Comparison of ENCODE assay signal across 19 mouse cellular contexts in genomic region chr9:43939336-43939735, GRCm38 (mm10).
DNase-seq lines count a peak whose midpoint lies in the region; ATAC-seq and TF ChIP-seq lines count a peak whose summit lies in the region.
"Had no signal": no experiment of that assay in that cellular context is flagged by ENCODE, and none has a peak within 500 bp of the region (broad histone marks: within the 10 kb centered on the region; RNA-seq: fewer than 3 reads in every experiment).

No protein-coding gene starts in this region.

- H3K9ac ChIP-seq in forebrain, embryonic 15.5 days (replicated peaks), result no peak overlapping the region
- H3K9ac ChIP-seq in forebrain, embryonic 16.5 days (replicated peaks; ENCODE audit: low read depth, low read length), result no peak overlapping the region
- H3K9ac ChIP-seq in hindbrain, postnatal 0 days (replicated peaks; ENCODE audit: low read length), result no peak overlapping the region
- H3K9ac ChIP-seq: embryonic facial prominence, embryonic 12.5 days had no signal

- no peak for TF ChIP-seq POLR2A in brain, embryonic 14.5 days (IDR thresholded peaks at IDR 0.05; ENCODE audit: borderline replicate concordance, extremely low read depth, insufficient read depth, insufficient read length, poor library complexity, severe bottlenecking)

- WGBS in forebrain, embryonic 15.5 days, result 15% methylated on average over 11 of the region's 11 CpGs
- 16% methylated on average over 11 of the region's 11 CpGs for WGBS in forebrain, embryonic 16.5 days
- 40% methylated on average over 11 of the region's 11 CpGs for WGBS in hindbrain, postnatal 0 days
- WGBS in hindbrain, embryonic 10.5 days, result 85% methylated on average over 11 of the region's 11 CpGs

- peak overlapping the region; percentile 49; the same call in 1 of the 2 replicates for H3K27ac ChIP-seq in forebrain, embryonic 15.5 days (replicated peaks)
- no peak overlapping the region for H3K27ac ChIP-seq in forebrain, embryonic 16.5 days (ENCODE audit: low read length)
- no peak overlapping the region for H3K27ac ChIP-seq in hindbrain, postnatal 0 days
- H3K27ac ChIP-seq in hindbrain, embryonic 10.5 days, result no peak overlapping the region
- H3K27ac ChIP-seq: embryonic facial prominence, embryonic 12.5 days; heart, embryonic 10.5 days had no signal

- peak; percentile 49 for DNase-seq in hindbrain, postnatal 0 days (ENCODE audit: low spot score)
- DNase-seq in hindbrain, embryonic 10.5 days (ENCODE audit: low spot score), result no peak
- DNase-seq in MN1 (ENCODE audit: low spot score), result peak; percentile 37
- DNase-seq in brain, embryonic 14.5 days (ENCODE audit: low read depth), result peak; percentile 88
- DNase-seq: adrenal gland, postnatal 10 days; cerebellum, adult 11-12 months; cerebellum, adult 9-10 months; cerebellum, postnatal 25 days; gastrocnemius, postnatal 10 days; heart, adult 18-20 months; heart, postnatal 10 days; heart, postnatal 4 days; kidney, adult 8-10 months had no signal

- no peak for ATAC-seq in forebrain, embryonic 15.5 days (replicated peaks)
- ATAC-seq in forebrain, embryonic 16.5 days, result no peak
- ATAC-seq in hindbrain, postnatal 0 days, result no peak
- ATAC-seq: inflammation-experienced regulatory T-cells, adult 6 months; intestine, postnatal 0 days had no signal

- TF ChIP-seq CTCF in hindbrain, postnatal 0 days (IDR thresholded peaks at IDR 0.05; ENCODE audit: low read depth), result no peak
- TF ChIP-seq CTCF in brain, embryonic 14.5 days (IDR thresholded peaks at IDR 0.05; ENCODE audit: borderline replicate concordance, extremely low read depth, insufficient read depth, insufficient read length), result no peak

- H3K4me1 ChIP-seq in forebrain, embryonic 15.5 days, result peaks cover 35% of the 10 kb centered on the region
- H3K4me1 ChIP-seq in forebrain, embryonic 16.5 days (replicated peaks; ENCODE audit: control insufficient read depth, insufficient read depth, low read length), result peaks cover 25% of the 10 kb centered on the region
- H3K4me1 ChIP-seq in hindbrain, postnatal 0 days (ENCODE audit: insufficient read depth, low read length), result peaks cover 2% of the 10 kb centered on the region; the same call in 1 of the 2 replicates
- peaks cover 16% of the 10 kb centered on the region for H3K4me1 ChIP-seq in hindbrain, embryonic 10.5 days (replicated peaks)
- H3K4me1 ChIP-seq: embryonic facial prominence, embryonic 12.5 days had no signal

- H3K27me3 ChIP-seq in forebrain, embryonic 15.5 days, result no peaks in the 10 kb centered on the region
- H3K27me3 ChIP-seq in forebrain, embryonic 16.5 days (replicated peaks; ENCODE audit: control insufficient read depth, insufficient read depth, low read length), result no peaks in the 10 kb centered on the region
- H3K27me3 ChIP-seq in hindbrain, postnatal 0 days (ENCODE audit: insufficient read depth, low read length), result peaks cover 12% of the 10 kb centered on the region; the same call in 1 of the 2 replicates
- peaks cover 16% of the 10 kb centered on the region for H3K27me3 ChIP-seq in hindbrain, embryonic 10.5 days (ENCODE audit: insufficient read depth, poor library complexity, severe bottlenecking)

- no peak overlapping the region for H3K4me2 ChIP-seq in forebrain, embryonic 15.5 days (replicated peaks)
- H3K4me2 ChIP-seq in forebrain, embryonic 16.5 days (ENCODE audit: low read length), result no peak overlapping the region
- H3K4me2 ChIP-seq in hindbrain, postnatal 0 days (ENCODE audit: low read depth, low read length), result no peak overlapping the region
- H3K4me2 ChIP-seq: embryonic facial prominence, embryonic 12.5 days had no signal

- H3K36me3 ChIP-seq in forebrain, embryonic 15.5 days, result no peaks in the 10 kb centered on the region
- no peaks in the 10 kb centered on the region for H3K36me3 ChIP-seq in forebrain, embryonic 16.5 days (ENCODE audit: control insufficient read depth, insufficient read depth)
- no peaks in the 10 kb centered on the region for H3K36me3 ChIP-seq in hindbrain, postnatal 0 days (ENCODE audit: insufficient read depth, low read length)
- no peaks in the 10 kb centered on the region for H3K36me3 ChIP-seq in hindbrain, embryonic 10.5 days
- H3K36me3 ChIP-seq: embryonic facial prominence, embryonic 12.5 days; heart, embryonic 10.5 days had no signal

- no peaks in the 10 kb centered on the region for H3K9me3 ChIP-seq in forebrain, embryonic 15.5 days
- H3K9me3 ChIP-seq in forebrain, embryonic 16.5 days (ENCODE audit: control insufficient read depth, low read length), result no peaks in the 10 kb centered on the region
- H3K9me3 ChIP-seq in hindbrain, postnatal 0 days (ENCODE audit: low read length), result no peaks in the 10 kb centered on the region
- H3K9me3 ChIP-seq in hindbrain, embryonic 10.5 days, result no peaks in the 10 kb centered on the region
- H3K9me3 ChIP-seq: embryonic facial prominence, embryonic 12.5 days; heart, embryonic 10.5 days had no signal

- no peak overlapping the region for H3K4me3 ChIP-seq in forebrain, embryonic 15.5 days
- no peak overlapping the region for H3K4me3 ChIP-seq in forebrain, embryonic 16.5 days (replicated peaks; ENCODE audit: low read length)
- H3K4me3 ChIP-seq in hindbrain, postnatal 0 days (ENCODE audit: low read length), result no peak overlapping the region
- H3K4me3 ChIP-seq in hindbrain, embryonic 10.5 days, result no peak overlapping the region
- H3K4me3 ChIP-seq: embryonic facial prominence, embryonic 12.5 days; heart, embryonic 10.5 days had no signal
